Mouse (Mus musculus) regulatory T cell (primary cell): ENCODE measurements at regions not wholly inside any gene's neighbourhood (a gene's known extent, or its start where the extent isn't known, plus 50 kb on each side); places are given as distances from the start of the nearest gene placed in this dataset.
"Not testable (repeated sequence)": the region's sequence is repeated elsewhere in the genome, so short reads cannot be mapped to it uniquely, and the experiment has no call there.

Experiments
- in situ Hi-C: fragments of 300-600 bp; cut with MboI, MseI; formaldehyde crosslinking; loops from one replicate; pipeline ENCODE4 v1.15.1; 2025; ENCODE audit warnings: high pct_unique_total_duplicates

DNA sequence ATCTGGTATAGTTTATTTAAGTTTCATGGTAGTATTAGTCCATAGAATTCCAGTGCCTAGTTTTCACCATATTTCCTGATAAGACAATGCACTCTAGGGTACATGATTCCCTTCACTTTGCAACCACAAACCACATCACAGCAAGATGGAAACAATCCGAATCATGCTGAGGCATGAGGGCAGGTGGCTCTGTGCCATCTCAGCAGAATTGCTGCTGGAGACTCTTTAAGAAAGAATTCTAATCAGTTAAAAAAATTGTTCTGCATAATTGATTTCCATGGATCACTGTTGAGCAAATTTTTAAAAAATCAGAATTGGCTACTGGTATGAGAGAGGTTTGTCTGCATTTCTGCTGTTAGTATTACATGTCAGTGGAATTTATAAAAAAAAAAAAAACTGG is 1451.1 kb upstream of the Pcdh20 start:
- in situ Hi-C loops = loop anchor here (10.0 kb wide), 1 partner anchor 1892 kb away; no protein-coding TSS in a partner anchor

DNA sequence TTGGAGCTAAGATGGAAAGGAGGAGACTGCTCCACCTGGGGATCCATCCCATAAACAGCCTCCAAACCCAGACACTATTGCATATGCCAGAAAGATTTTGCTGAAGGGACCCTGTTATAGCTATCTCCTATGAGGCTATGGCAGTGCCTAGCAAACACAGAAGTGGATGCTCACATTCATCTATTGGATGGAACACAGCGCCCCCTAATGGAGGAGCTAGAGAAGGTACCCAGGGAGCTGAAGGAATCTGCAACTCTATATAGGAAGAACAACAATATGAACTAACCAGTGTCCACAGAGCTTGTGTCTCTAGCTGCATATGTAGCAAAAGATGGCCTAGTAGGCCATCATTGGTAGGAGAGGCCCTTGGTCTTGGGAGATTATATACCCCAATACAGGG is 1449.4 kb upstream of the Pcdh20 start:
- in situ Hi-C loops = loop anchor here (10.0 kb wide), 1 partner anchor 1894 kb away; no protein-coding TSS in a partner anchor

DNA sequence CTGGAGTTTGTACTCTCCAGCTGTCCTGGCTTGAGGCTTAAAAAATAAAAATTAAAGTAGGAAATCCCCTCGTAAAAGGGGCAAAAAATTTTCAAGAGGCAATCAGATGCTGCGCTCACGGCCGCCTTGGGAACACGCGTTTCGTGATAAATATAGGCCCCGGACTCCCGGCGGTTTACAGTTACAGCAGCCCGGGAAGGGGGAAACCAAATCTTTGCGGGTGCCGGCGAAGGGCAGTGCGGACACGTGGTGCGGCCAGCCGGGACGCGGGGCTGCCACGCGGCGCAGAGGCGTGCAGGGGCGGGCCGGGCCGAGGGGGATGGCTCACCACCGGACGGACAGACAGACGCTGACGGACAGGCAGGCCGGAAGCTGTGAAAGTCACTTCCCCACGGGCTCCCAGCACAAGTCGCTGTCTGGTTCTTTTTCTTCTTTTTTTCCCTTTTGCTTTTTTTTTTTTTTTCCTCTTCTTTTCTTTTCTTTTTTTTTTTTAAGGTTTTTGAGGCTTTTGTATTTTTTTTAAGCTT is 1427.6 kb upstream of the Pcdh20 start:
- in situ Hi-C loops = not testable (repeated sequence)

DNA sequence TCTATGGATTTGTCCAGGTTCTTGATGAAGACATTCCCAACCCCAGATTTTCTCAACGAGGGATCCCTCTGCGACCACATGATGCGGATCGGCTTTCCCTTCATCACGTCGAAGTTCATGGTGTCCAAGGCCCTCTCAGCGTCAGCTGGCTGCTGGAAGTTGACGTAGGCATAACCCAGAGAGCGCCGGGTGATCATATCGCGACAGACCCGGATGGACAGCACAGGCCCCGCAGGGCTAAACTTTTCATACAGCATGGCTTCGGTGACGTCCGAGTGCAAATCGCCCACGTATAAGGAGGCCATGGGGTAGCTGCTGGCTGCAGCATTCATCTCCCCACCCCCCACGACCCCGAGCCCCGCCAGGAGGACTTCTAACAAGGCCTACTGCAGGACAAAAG is 1426.9 kb upstream of the Pcdh20 start:
- in situ Hi-C loops = not testable (repeated sequence)

DNA sequence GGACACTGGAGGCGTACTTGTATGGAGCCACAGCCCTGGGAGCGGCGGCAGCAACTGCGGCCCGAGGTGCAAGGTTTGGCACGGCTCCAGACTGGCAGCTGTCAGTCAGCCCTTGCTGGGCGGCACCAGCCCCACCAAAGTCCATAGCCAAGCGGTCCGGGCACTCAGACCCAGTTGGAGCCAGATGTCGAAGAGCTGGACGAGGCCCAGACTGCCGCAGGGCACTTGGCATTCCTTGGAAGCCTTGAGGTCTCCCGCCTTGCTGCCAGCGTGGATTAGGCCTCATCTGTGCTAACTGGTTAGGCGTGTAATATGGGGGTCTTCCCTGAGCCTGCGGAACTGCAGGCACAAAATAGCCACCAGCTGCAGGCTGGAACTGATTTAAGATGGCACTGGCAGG is 1425.7 kb upstream of the Pcdh20 start:
- in situ Hi-C loops = not testable (repeated sequence)
